Mouse (Mus musculus) MEL (cell line): ENCODE measurements around the gene Plekhg4. TPM values are rescaled to one million over a fixed set of nuclear protein-coding genes. Genes with fewer than 3 reads are reported as not detected.

Source experiments
- DNase-seq: peaks from one replicate; pipeline ENCODE4 v3.0.0; 2011; ENCODE audit warnings: low read depth, low spot score
- H3K27ac ChIP-seq: 2 replicates; pipeline ENCODE4 v1.5.1; 2012; ENCODE audit warnings: low read depth, mild to moderate bottlenecking, control low read depth, low read length, moderate library complexity; ENCODE audit not compliant: control insufficient read depth
- H3K27me3 ChIP-seq, 2 experiments: fragments of 150-350 bp in 1 of 2; sonication (generic) in 1 of 2; 2 replicates each; pipeline ENCODE4 v1.6.1; 2012; ENCODE audit warnings: low read length in 2 of 2, mild to moderate bottlenecking in 2 of 2, improper control_type of control experiment in 1 of 2, moderate library complexity in 1 of 2; ENCODE audit not compliant: insufficient read depth in 2 of 2, control insufficient read depth in 1 of 2
- H3K36me3 ChIP-seq, 2 experiments: 2 replicates each; pipeline ENCODE4 v1.6.1; 2012 to 2014; ENCODE audit warnings: low read length in 2 of 2, improper control_type of control experiment in 1 of 2, inconsistent platforms in 1 of 2, mild to moderate bottlenecking in 1 of 2; ENCODE audit not compliant: insufficient read depth in 2 of 2, control insufficient read depth in 1 of 2
- H3K4me1 ChIP-seq, 2 experiments: fragments of 150-350 bp in 1 of 2; sonication (generic) in 1 of 2; 2 replicates each; pipeline ENCODE4 v1.6.1; 2012; ENCODE audit warnings: low read length in 2 of 2, improper control_type of control experiment in 1 of 2, mild to moderate bottlenecking in 1 of 2; ENCODE audit not compliant: insufficient read depth in 2 of 2, control insufficient read depth in 1 of 2
- H3K4me3 ChIP-seq, 2 experiments: fragments of 150-350 bp in 1 of 2; sonication (generic) in 1 of 2; 2 replicates each; pipeline ENCODE4 v1.5.1; 2012; ENCODE audit warnings: low read depth in 2 of 2, low read length in 2 of 2, mild to moderate bottlenecking in 2 of 2, moderate library complexity in 2 of 2, control low read depth in 1 of 2, improper control_type of control experiment in 1 of 2; ENCODE audit not compliant: control insufficient read depth in 1 of 2, insufficient read depth in 1 of 2
- H3K79me2 ChIP-seq: 2 replicates; pipeline ENCODE4 v1.6.1; 2012; ENCODE audit warnings: mild to moderate bottlenecking, low read length, moderate library complexity; ENCODE audit not compliant: control insufficient read depth, poor library complexity, insufficient read depth
- H3K9ac ChIP-seq: 2 replicates; pipeline ENCODE4 v1.6.1; 2012; ENCODE audit warnings: low read depth, mild to moderate bottlenecking, control low read depth, low read length, moderate library complexity; ENCODE audit not compliant: control insufficient read depth, poor library complexity, severe bottlenecking
- H3K9me3 ChIP-seq: fragments of 150-350 bp; sonication (generic); replicated peaks from 2 replicates; pipeline ENCODE4 v1.6.1; 2012; ENCODE audit warnings: mild to moderate bottlenecking, low read length, improper control_type of control experiment, moderate library complexity; ENCODE audit not compliant: insufficient read depth
- BHLHE40 ChIP-seq: IDR thresholded peaks from 2 replicates; pipeline ENCODE4 v1.6.1; 2012; ENCODE audit warnings: low read depth, mild to moderate bottlenecking, inconsistent platforms, low read length, improper control_type of control experiment, borderline replicate concordance
- CHD1 ChIP-seq: IDR thresholded peaks from 2 replicates; pipeline ENCODE4 v1.6.1; 2012; ENCODE audit warnings: low read depth, mild to moderate bottlenecking, inconsistent platforms, low read length, improper control_type of control experiment
- CTCF ChIP-seq, 3 experiments: IDR thresholded peaks in 2 of 3; conservative IDR thresholded peaks in 1 of 3; 2 replicates each; pipeline ENCODE4 v1.5.1; 2011 to 2012; ENCODE audit warnings: low read length in 3 of 3, low read depth in 2 of 3, mild to moderate bottlenecking in 2 of 3, improper control_type of control experiment in 1 of 3, inconsistent platforms in 1 of 3, mixed read lengths in 1 of 3, moderate library complexity in 1 of 3; ENCODE audit not compliant: control insufficient read depth in 1 of 3, insufficient read depth in 1 of 3, poor library complexity in 1 of 3, severe bottlenecking in 1 of 3
- E2F4 ChIP-seq: IDR thresholded peaks from 2 replicates; pipeline ENCODE4 v1.6.1; 2011; ENCODE audit warnings: low read depth, low read length, improper control_type of control experiment, borderline replicate concordance
- EP300 ChIP-seq, 2 experiments: IDR thresholded peaks; 2 replicates each; pipeline ENCODE4 v1.6.1; 2011; ENCODE audit warnings: improper control_type of control experiment in 2 of 2, low read length in 2 of 2, low read depth in 1 of 2, mild to moderate bottlenecking in 1 of 2
- ETS1 ChIP-seq: IDR thresholded peaks from 2 replicates; pipeline ENCODE4 v1.6.1; 2012; ENCODE audit warnings: low read depth, mild to moderate bottlenecking, inconsistent platforms, low read length, improper control_type of control experiment, moderate library complexity
- GABPA ChIP-seq: IDR thresholded peaks from 2 replicates; pipeline ENCODE4 v1.6.1; 2012; ENCODE audit warnings: low read depth, mild to moderate bottlenecking, inconsistent platforms, low read length, improper control_type of control experiment, moderate library complexity
- GATA1 ChIP-seq: IDR thresholded peaks from 2 replicates; pipeline ENCODE4 v1.6.1; 2011; ENCODE audit warnings: low read depth, low read length, improper control_type of control experiment
- MAX ChIP-seq: IDR thresholded peaks from 2 replicates; pipeline ENCODE4 v1.6.1; 2011; ENCODE audit warnings: low read length, improper control_type of control experiment
- MAZ ChIP-seq: IDR thresholded peaks from 2 replicates; pipeline ENCODE4 v1.6.1; 2012; ENCODE audit warnings: low read depth, mild to moderate bottlenecking, inconsistent platforms, low read length, improper control_type of control experiment
- MYB ChIP-seq: IDR thresholded peaks from 2 replicates; pipeline ENCODE4 v1.6.1; 2011; ENCODE audit warnings: mild to moderate bottlenecking, low read depth, low read length, improper control_type of control experiment
- NELFE ChIP-seq: IDR thresholded peaks from 2 replicates; pipeline ENCODE4 v1.6.1; 2011; ENCODE audit warnings: low read depth, low read length, improper control_type of control experiment
- POLR2A ChIP-seq, 2 experiments: IDR thresholded peaks; 2 replicates each; pipeline ENCODE4 v1.6.1; 2011 to 2012; ENCODE audit warnings: low read length in 2 of 2, mild to moderate bottlenecking in 2 of 2, control low read depth in 1 of 2, improper control_type of control experiment in 1 of 2, low read depth in 1 of 2, moderate library complexity in 1 of 2; ENCODE audit not compliant: control insufficient read depth in 1 of 2, insufficient read depth in 1 of 2, poor library complexity in 1 of 2
- POLR2AphosphoS5 ChIP-seq: IDR thresholded peaks from 2 replicates; pipeline ENCODE4 v1.6.1; 2012; ENCODE audit warnings: low read depth, borderline replicate concordance, mild to moderate bottlenecking, inconsistent platforms, low read length, moderate library complexity, mixed read lengths
- RAD21 ChIP-seq: IDR thresholded peaks from 2 replicates; pipeline ENCODE4 v1.6.1; 2011; ENCODE audit warnings: mild to moderate bottlenecking, low read depth, low read length, improper control_type of control experiment
- RCOR1 ChIP-seq: IDR thresholded peaks from 2 replicates; pipeline ENCODE4 v1.6.1; 2012; ENCODE audit warnings: low read depth, mild to moderate bottlenecking, inconsistent platforms, low read length, improper control_type of control experiment
- SMC3 ChIP-seq: IDR thresholded peaks from 2 replicates; pipeline ENCODE4 v1.6.1; 2011; ENCODE audit warnings: low read depth, low read length, improper control_type of control experiment
- TBP ChIP-seq: IDR thresholded peaks from 2 replicates; pipeline ENCODE4 v1.8.0; 2011; ENCODE audit warnings: low read depth, low read length, improper control_type of control experiment
- TCF12 ChIP-seq: IDR thresholded peaks from 2 replicates; pipeline ENCODE4 v1.6.1; 2014; ENCODE audit warnings: low read depth, mild to moderate bottlenecking, inconsistent platforms, low read length, improper control_type of control experiment, moderate library complexity
- UBTF ChIP-seq: IDR thresholded peaks from 2 replicates; pipeline ENCODE4 v1.6.1; 2012; ENCODE audit warnings: low read depth, mild to moderate bottlenecking, inconsistent platforms, low read length, improper control_type of control experiment, moderate library complexity, borderline replicate concordance; ENCODE audit not compliant: insufficient read depth
- USF1 ChIP-seq: IDR thresholded peaks from 2 replicates; pipeline ENCODE4 v1.6.1; 2014; ENCODE audit warnings: low read depth, mild to moderate bottlenecking, inconsistent platforms, low read length, improper control_type of control experiment, moderate library complexity
- ZC3H11A ChIP-seq: IDR thresholded peaks from 2 replicates; pipeline ENCODE4 v1.6.1; 2012; ENCODE audit warnings: low read depth, mild to moderate bottlenecking, inconsistent platforms, low read length, improper control_type of control experiment
- ZMIZ1 ChIP-seq: IDR thresholded peaks from 2 replicates; pipeline ENCODE4 v1.6.1; 2012; ENCODE audit warnings: low read depth, mild to moderate bottlenecking, inconsistent platforms, low read length, improper control_type of control experiment, moderate library complexity
- ZNF384 ChIP-seq: IDR thresholded peaks from 2 replicates; pipeline ENCODE4 v1.6.1; 2012; ENCODE audit warnings: low read depth, mild to moderate bottlenecking, inconsistent platforms, low read length, improper control_type of control experiment
- polyA plus RNA-seq, 2 experiments: library from polyadenylated mRNA; stranded (reverse) in 1 of 2; unstranded in 1 of 2; fragments of >175 nt in 1 of 2; fragments of >200 nt in 1 of 2; gene quantifications; 2 replicates each; pipeline versions ENCODE4 v1.2.1 to v1.2.4; 2012; ENCODE audit warnings: low replicate concordance in 2 of 2, low read depth in 1 of 2; ENCODE audit not compliant: insufficient read length in 2 of 2, insufficient read depth in 1 of 2, missing spikeins in 1 of 2
- total RNA-seq: library from RNA; depleted of rRNA; stranded (reverse); fragments of 300-350 nt; gene quantifications from 2 replicates; pipeline ENCODE4 v1.2.3, GENCODE M21; 2012

Gene Plekhg4
- total and polyA plus RNA-seq, 3 experiments: 0.10 TPM; not detected in 2

DNA sequence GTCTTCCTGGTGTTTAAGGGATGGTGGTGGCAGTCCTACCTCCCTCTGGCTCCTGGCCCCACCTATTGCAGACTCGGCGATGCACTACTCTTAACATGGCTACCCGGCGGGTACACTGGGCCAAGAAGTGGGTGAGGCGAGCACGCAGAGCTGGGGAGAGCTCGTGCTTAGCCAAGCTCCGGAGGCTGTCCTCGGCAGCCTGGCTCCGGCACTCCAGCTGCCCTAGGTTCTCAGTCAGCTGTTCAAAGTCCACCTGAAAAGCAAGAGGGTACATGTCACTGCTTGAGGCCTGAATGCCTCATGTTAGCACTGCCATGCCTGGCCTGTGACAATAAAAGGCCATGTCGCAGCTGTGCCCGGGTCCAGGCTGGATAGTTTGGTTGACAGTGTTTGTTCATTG is 42.7 kb upstream of the Plekhg4 start:
- no peak for DNase-seq
- Histone ChIP-seq H3K79me2 (peaks cover 19% of the 10 kb centered on the region), H3K9ac (no peak overlapping the region), H3K4me3 (no peak overlapping the region), H3K36me3 (peaks cover 7 to 10% of the 10 kb centered on the region in 2 experiments), H3K4me1 (peaks cover 4 to 6% of the 10 kb centered on the region in 2 experiments)
- TF ChIP-seq E2F4: no peak
- no peak for TF ChIP-seq NELFE
- TF ChIP-seq POLR2AphosphoS5: no peak
- TF ChIP-seq USF1: no peak
- TF ChIP-seq SMC3: no peak
- TF ChIP-seq MYB: no peak
- TF ChIP-seq TCF12: no peak
- TF ChIP-seq GATA1: no peak
- no peak for TF ChIP-seq ETS1
- no peak for TF ChIP-seq ZMIZ1
- TF ChIP-seq CHD1: no peak
- TF ChIP-seq GABPA: no peak
- no peak for TF ChIP-seq MAX
- no peak for TF ChIP-seq ZNF384
- TF ChIP-seq ZC3H11A: no peak
- TF ChIP-seq BHLHE40: no peak
- no peak for TF ChIP-seq TBP
- no peak for TF ChIP-seq POLR2A (IDR thresholded peaks at IDR 0.05; ENCODE audit: control insufficient read depth in 1 of 2, insufficient read depth in 1 of 2, low read depth in 1 of 2, low read length in 2 of 2, poor library complexity in 1 of 2)
- TF ChIP-seq, all 39 proteins: peak for 0
- Histone ChIP-seq H3K9me3 (no peaks in the 10 kb centered on the region), H3K27ac (no peak overlapping the region), H3K27me3 (no peaks in the 10 kb centered on the region)

DNA sequence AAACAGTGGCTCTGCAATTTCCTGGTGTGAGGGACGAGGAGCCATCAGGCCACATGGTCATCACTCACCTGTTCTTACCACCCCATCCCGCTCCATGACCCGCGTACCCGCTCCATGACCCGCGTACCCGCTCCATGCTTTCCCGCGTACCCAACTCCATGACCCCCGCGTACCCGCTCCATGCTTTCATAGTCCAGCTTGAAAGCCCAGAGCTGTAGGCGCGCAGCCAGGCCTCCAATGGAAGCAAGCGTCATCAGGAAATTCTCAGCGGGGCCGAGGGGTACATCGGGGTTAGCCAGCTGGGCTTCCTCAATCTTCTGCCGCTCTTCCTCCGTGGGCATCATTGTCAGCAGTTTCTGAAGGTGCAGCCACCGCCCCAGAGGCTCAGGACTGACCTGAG is 41.6 kb upstream of the Plekhg4 start:
- Histone ChIP-seq H3K4me3 (no peak overlapping the region), H3K27me3 (no peaks in the 10 kb centered on the region), H3K36me3 (peaks cover 7 to 10% of the 10 kb centered on the region in 2 experiments), H3K4me1 (peaks cover 3% of the 10 kb centered on the region in 2 experiments; a peak in 3 of 4 replicates), H3K27ac (no peak overlapping the region), H3K79me2 (peaks cover 10% of the 10 kb centered on the region), H3K9ac (no peak overlapping the region), H3K9me3 (no peaks in the 10 kb centered on the region)
- TF ChIP-seq CTCF (IDR thresholded peaks at IDR 0.05 in 2 of 3, conservative IDR thresholded peaks at IDR 0.05 in 1 of 3; ENCODE audit: control insufficient read depth in 1 of 3, insufficient read depth in 1 of 3, low read depth in 2 of 3, low read length in 3 of 3, poor library complexity in 1 of 3, severe bottlenecking in 1 of 3) (no peak), TCF12 (no peak), ZNF384 (no peak), USF1 (no peak), MYB (no peak), MAZ (no peak), RAD21 (no peak), E2F4 (no peak), EP300 (IDR thresholded peaks at IDR 0.05; ENCODE audit: low read depth in 1 of 2, low read length in 2 of 2) (no peak), RCOR1 (no peak), TBP (no peak), UBTF (no peak)
- no peak for DNase-seq
